Mouse (Mus musculus): ENCODE results near the gene Mis18bp1. TPM values are rescaled to one million over a fixed set of nuclear protein-coding genes. Genes with fewer than 3 reads are reported as not detected.
A peak's percentile ranks its signal among the peaks of the same experiment; 100 is the strongest.
"Not testable (repeated sequence)": the region's sequence is repeated elsewhere in the genome, so short reads cannot be mapped to it uniquely, and the experiment has no call there.

Gene Mis18bp1
- 33.0 and 36.1 TPM in 2 replicates for polyA plus RNA-seq (2015; fragmentation: Nextera tagmentation; extraction: Ambion mirVana)

DNA sequence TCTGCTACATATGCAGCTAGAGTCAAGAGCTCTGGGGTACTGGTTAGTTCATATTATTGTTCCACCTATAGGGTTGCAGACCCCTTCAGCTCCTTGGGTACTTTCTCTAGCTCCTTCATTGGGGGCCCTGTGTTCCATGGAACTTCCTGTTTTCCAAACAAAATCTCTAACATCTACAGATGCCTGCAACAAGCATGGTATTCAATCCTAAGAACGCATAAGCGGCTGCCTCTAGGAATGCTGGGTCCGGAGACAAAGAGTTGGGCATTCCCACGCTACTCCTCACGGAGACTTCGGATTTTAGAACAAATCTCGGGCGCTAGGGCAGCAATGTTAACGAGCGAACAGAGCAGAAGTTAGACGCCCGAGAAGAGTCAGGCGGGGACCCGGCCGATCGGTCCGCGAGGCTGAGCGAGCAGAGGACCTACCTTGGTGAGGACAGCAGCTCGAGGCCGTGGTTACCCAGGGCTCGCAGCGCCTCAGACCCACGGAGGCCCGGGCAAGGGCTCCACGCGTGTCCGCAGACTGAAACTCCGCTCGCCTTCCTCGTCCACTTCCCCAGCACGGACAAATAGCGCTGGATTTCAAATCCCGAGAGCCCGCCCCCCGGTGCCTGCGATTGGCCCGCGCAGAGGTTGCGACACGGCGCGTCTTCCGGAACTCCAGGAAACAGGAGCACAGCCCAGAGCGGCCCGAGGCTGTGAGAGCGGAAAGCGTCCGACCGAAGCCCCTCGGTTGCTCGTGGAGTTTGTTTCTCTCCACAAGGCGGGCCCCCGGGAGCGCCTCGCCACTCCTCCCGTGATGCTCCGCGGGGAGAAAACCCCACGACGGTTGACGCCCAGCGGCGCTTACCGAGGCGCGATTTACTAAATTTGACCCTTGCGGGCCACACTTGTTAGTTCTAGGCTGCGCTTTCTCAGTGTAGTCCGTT is at the start of gene Mis18bp1:
Mis18bp1 (minus strand) TSS at position 584 of the 931 bp plus-strand sequence.
- H3K36me3 ChIP-seq (ENCODE audit: control insufficient read depth, insufficient read depth) = no peaks in the 10 kb centered on the region
- H3K27me3 ChIP-seq (ENCODE audit: control insufficient read depth, insufficient read depth, low read depth, low read length) = no peaks in the 10 kb centered on the region
- H3K4me3 ChIP-seq (ENCODE audit: low read depth, low read length) = peak within 1 kb of the TSS; percentile 76
- peak within 1 kb of the TSS; percentile 80 for H3K9ac ChIP-seq (ENCODE audit: low read depth, low read length)
- H3K9me3 ChIP-seq (replicated peaks; ENCODE audit: control insufficient read depth, low read length) = no peaks in the 10 kb centered on the region
- ATAC-seq (ENCODE audit: low read depth) = peak; percentile 96
- peaks cover 16% of the 10 kb centered on the region for H3K4me1 ChIP-seq (ENCODE audit: control insufficient read depth, low read depth, low read length)
- WGBS (ENCODE audit: insufficient replicate concordance) = 0% methylated on average over 70 of the region's 70 CpGs
- H3K4me2 ChIP-seq (ENCODE audit: low read depth, low read length) = peak within 1 kb of the TSS; percentile 81
- H3K27ac ChIP-seq (ENCODE audit: low read length) = peak within 1 kb of the TSS; percentile 99

DNA sequence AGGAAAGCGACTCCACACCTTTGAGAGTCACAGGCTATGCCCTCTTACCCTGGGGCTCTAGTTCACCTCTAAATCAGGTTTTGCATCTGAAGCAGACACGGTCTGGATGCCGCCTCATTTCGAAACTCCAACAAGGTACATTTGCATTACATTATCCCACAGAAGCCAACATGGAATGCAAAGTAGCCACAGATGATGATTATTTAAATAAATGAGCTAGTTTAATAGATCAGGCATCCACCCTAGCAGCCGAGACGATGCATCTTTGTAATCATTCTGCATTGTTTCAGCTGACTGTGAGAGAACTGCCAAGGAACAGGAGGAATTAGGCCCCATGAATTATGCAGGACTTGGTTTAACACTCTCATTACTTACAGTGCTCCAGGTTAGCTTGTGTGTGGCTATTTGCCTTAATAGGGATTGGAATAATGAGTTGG is 44.0 kb upstream of the Mis18bp1 start:
- H3K9me3 ChIP-seq (replicated peaks; ENCODE audit: control insufficient read depth, low read length) = no peaks in the 10 kb centered on the region
- no peak overlapping the region for H3K9ac ChIP-seq (ENCODE audit: low read depth, low read length)
- no peaks in the 10 kb centered on the region for H3K36me3 ChIP-seq (ENCODE audit: control insufficient read depth, insufficient read depth)
- no peak for ATAC-seq (ENCODE audit: low read depth)
- no peak overlapping the region for H3K27ac ChIP-seq (ENCODE audit: low read length)
- WGBS (ENCODE audit: insufficient replicate concordance) = 71% methylated on average over 6 of the region's 6 CpGs
- no peaks in the 10 kb centered on the region for H3K4me1 ChIP-seq (ENCODE audit: control insufficient read depth, low read depth, low read length)
- H3K4me2 ChIP-seq (ENCODE audit: low read depth, low read length) = no peak overlapping the region
- H3K27me3 ChIP-seq (ENCODE audit: control insufficient read depth, insufficient read depth, low read depth, low read length) = no peaks in the 10 kb centered on the region
- H3K4me3 ChIP-seq (ENCODE audit: low read depth, low read length) = no peak overlapping the region

DNA sequence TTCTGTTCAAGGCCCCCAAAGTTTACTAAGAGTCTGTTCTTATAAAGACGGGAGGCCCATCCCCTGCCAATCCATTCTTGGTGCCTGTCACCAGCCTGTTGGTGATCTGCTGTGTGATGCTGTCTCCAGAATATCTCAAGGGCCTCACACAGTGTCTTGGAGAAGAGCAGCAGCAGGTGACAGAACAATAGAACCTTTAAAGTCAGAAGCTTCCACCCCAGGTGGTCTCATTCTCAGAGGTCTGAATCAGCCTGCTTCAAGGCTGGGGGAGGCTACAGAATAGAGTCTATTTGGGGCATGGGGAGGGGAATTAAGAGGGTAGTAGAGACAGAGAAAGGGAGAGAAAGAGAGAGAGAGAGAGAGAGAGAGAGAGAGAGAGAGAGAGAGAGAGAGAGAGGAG is 34.0 kb upstream of the Mis18bp1 start:
- Histone ChIP-seq H3K36me3 (ENCODE audit: control insufficient read depth, insufficient read depth) (no peaks in the 10 kb centered on the region), H3K9ac (ENCODE audit: low read depth, low read length) (no peak overlapping the region), H3K4me1 (ENCODE audit: control insufficient read depth, low read depth, low read length) (no peaks in the 10 kb centered on the region), H3K27ac (ENCODE audit: low read length) (no peak overlapping the region), H3K9me3 (replicated peaks; ENCODE audit: control insufficient read depth, low read length) (no peaks in the 10 kb centered on the region), H3K4me2 (ENCODE audit: low read depth, low read length) (no peak overlapping the region), H3K4me3 (ENCODE audit: low read depth, low read length) (no peak overlapping the region), H3K27me3 (ENCODE audit: control insufficient read depth, insufficient read depth, low read depth, low read length) (no peaks in the 10 kb centered on the region)
- no peak for ATAC-seq (ENCODE audit: low read depth)
- WGBS (ENCODE audit: insufficient replicate concordance) = 57% methylated on average over 1 of the region's 1 CpGs

DNA sequence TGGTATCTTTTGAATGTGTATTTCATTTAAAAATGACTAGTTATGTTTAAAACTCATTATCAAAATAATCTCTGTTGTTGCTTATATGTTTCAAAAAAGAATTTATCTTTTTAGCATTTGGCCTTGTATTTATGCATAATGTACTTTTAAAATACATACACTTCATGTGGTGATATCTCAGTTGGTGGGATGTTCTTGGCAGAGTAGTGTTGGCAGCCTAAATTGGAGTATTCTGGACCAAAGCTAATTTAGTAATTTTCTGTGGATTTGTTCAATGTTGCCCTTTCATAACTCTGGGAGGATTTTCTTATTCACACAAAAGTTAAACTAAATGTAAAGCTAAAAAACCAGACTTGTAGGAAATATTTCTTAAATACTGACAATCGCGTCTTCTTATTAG is 29.4 kb upstream of the Mis18bp1 start:
- Histone ChIP-seq H3K4me2 (ENCODE audit: low read depth, low read length) (no peak overlapping the region), H3K9me3 (replicated peaks; ENCODE audit: control insufficient read depth, low read length) (no peaks in the 10 kb centered on the region), H3K4me1 (ENCODE audit: control insufficient read depth, low read depth, low read length) (no peaks in the 10 kb centered on the region), H3K27me3 (ENCODE audit: control insufficient read depth, insufficient read depth, low read depth, low read length) (no peaks in the 10 kb centered on the region), H3K27ac (ENCODE audit: low read length) (no peak overlapping the region), H3K36me3 (ENCODE audit: control insufficient read depth, insufficient read depth) (no peaks in the 10 kb centered on the region), H3K4me3 (ENCODE audit: low read depth, low read length) (no peak overlapping the region), H3K9ac (ENCODE audit: low read depth, low read length) (no peak overlapping the region)
- WGBS (ENCODE audit: insufficient replicate concordance) = 88% methylated on average over 2 of the region's 2 CpGs
- ATAC-seq (ENCODE audit: low read depth) = no peak

DNA sequence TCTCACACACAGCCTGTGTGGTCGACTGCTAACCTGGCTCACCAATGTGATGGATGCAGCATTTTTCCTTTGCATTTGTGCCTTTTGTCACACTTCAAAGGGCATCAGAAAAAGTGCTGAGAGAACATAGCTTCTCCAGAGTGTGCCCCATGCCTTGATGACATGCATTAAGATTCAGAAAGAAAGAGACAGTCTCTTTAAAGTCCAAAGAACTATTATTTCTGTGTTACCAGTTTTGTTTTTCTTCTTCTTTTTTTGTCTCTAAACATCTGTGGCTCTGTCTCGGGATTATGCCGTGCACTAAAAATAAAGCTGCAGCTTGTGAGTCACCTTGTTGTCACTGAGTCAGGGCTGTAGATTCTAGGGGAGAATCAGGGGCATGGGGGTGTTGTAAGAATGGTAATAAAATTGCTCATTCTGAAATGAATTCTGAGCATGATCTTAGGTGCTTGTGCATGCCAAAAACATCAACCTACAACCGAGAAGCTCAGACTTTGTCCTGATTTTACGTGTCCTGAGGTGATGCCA is 21.7 kb upstream of the Mis18bp1 start:
- H3K27me3 ChIP-seq (ENCODE audit: control insufficient read depth, insufficient read depth, low read depth, low read length) = no peaks in the 10 kb centered on the region
- ATAC-seq (ENCODE audit: low read depth) = no peak
- H3K4me1 ChIP-seq (ENCODE audit: control insufficient read depth, low read depth, low read length) = no peaks in the 10 kb centered on the region
- H3K4me2 ChIP-seq (ENCODE audit: low read depth, low read length) = no peak overlapping the region
- H3K9me3 ChIP-seq (replicated peaks; ENCODE audit: control insufficient read depth, low read length) = no peaks in the 10 kb centered on the region
- no peak overlapping the region for H3K9ac ChIP-seq (ENCODE audit: low read depth, low read length)
- H3K36me3 ChIP-seq (ENCODE audit: control insufficient read depth, insufficient read depth) = no peaks in the 10 kb centered on the region
- no peak overlapping the region for H3K4me3 ChIP-seq (ENCODE audit: low read depth, low read length)
- WGBS (ENCODE audit: insufficient replicate concordance) = 52% methylated on average over 5 of the region's 5 CpGs
- no peak overlapping the region for H3K27ac ChIP-seq (ENCODE audit: low read length)

DNA sequence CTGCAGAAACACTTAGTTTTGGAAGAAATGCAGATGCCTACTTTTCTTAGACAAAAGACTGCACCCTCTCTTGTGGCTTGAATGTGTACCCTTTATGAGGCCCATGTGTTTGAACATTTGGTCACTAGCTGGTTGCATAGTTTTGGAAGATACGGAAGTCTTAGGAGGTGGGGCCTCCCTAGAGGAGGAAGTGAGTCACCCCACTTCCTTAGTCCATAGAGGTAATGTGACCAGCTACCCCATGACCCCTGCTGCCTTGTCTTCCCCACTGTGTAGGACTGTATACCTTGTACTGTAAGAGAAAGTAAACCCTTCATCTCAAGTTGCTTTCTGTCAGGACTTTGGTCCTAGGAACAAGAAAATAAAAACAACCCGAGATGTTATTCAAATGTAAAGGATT is 16.8 kb upstream of the Mis18bp1 start:
- H3K27me3 ChIP-seq (ENCODE audit: control insufficient read depth, insufficient read depth, low read depth, low read length) = no peaks in the 10 kb centered on the region
- no peaks in the 10 kb centered on the region for H3K9me3 ChIP-seq (replicated peaks; ENCODE audit: control insufficient read depth, low read length)
- no peak overlapping the region for H3K4me3 ChIP-seq (ENCODE audit: low read depth, low read length)
- WGBS (ENCODE audit: insufficient replicate concordance) = 50% methylated on average over 2 of the region's 2 CpGs
- no peaks in the 10 kb centered on the region for H3K36me3 ChIP-seq (ENCODE audit: control insufficient read depth, insufficient read depth)
- H3K27ac ChIP-seq (ENCODE audit: low read length) = no peak overlapping the region
- no peaks in the 10 kb centered on the region for H3K4me1 ChIP-seq (ENCODE audit: control insufficient read depth, low read depth, low read length)
- no peak overlapping the region for H3K9ac ChIP-seq (ENCODE audit: low read depth, low read length)
- no peak overlapping the region for H3K4me2 ChIP-seq (ENCODE audit: low read depth, low read length)
- ATAC-seq (ENCODE audit: low read depth) = no peak

DNA sequence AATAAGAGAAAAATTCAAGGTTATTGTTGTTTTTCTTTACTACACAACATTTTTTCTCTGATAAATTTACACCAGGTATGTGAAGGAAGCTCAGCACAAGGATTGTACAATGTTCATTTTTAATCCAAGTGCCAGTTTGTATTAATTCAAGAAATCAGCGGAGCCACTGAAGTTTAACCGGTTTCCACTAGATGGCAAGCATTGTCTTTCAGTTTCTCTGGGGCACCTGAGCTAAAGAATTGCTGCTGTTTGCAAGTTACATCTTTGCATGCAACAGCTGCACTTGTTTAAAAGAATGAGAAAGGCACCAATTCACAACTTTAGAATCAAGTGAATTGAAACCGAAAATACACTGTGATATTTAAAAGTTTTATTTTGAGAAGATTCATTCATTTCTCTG is 15.0 kb upstream of the Mis18bp1 start:
- Histone ChIP-seq H3K36me3 (ENCODE audit: control insufficient read depth, insufficient read depth) (no peaks in the 10 kb centered on the region), H3K27ac (ENCODE audit: low read length) (no peak overlapping the region), H3K9ac (ENCODE audit: low read depth, low read length) (no peak overlapping the region), H3K4me2 (ENCODE audit: low read depth, low read length) (no peak overlapping the region), H3K4me1 (ENCODE audit: control insufficient read depth, low read depth, low read length) (no peaks in the 10 kb centered on the region), H3K27me3 (ENCODE audit: control insufficient read depth, insufficient read depth, low read depth, low read length) (no peaks in the 10 kb centered on the region), H3K9me3 (replicated peaks; ENCODE audit: control insufficient read depth, low read length) (no peaks in the 10 kb centered on the region), H3K4me3 (ENCODE audit: low read depth, low read length) (no peak overlapping the region)
- no peak for ATAC-seq (ENCODE audit: low read depth)
- WGBS (ENCODE audit: insufficient replicate concordance) = 54% methylated on average over 3 of the region's 3 CpGs

DNA sequence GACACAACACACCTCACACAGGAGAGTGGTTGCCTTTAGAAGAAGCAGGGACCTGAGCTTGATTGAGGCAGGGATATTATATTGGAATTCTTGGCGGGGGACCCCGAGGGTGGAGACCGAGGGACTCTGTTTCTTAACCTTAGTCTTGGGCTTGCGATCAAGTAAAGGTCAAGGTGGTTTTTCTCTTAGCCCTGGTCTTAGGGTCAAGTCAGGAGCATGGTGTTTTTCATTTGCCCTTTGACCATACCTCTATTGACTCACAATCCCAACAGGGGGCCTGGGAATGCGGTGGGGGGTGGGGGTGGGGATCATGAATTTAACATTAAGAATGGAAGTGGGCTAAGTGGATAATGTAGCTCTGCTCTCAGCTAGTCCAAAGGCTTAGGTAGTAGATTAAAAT is 1.3 kb upstream of the Mis18bp1 start:
- no peak for ATAC-seq (ENCODE audit: low read depth)
- no peak overlapping the region for H3K9ac ChIP-seq (ENCODE audit: low read depth, low read length)
- H3K36me3 ChIP-seq (ENCODE audit: control insufficient read depth, insufficient read depth) = no peaks in the 10 kb centered on the region
- WGBS (ENCODE audit: insufficient replicate concordance) = 83% methylated on average over 5 of the region's 5 CpGs
- H3K4me2 ChIP-seq (ENCODE audit: low read depth, low read length) = peak overlapping the region; percentile 81
- no peaks in the 10 kb centered on the region for H3K9me3 ChIP-seq (replicated peaks; ENCODE audit: control insufficient read depth, low read length)
- no peaks in the 10 kb centered on the region for H3K27me3 ChIP-seq (ENCODE audit: control insufficient read depth, insufficient read depth, low read depth, low read length)
- H3K4me3 ChIP-seq (ENCODE audit: low read depth, low read length) = peak overlapping the region; percentile 76
- peaks cover 16% of the 10 kb centered on the region for H3K4me1 ChIP-seq (ENCODE audit: control insufficient read depth, low read depth, low read length)
- H3K27ac ChIP-seq (ENCODE audit: low read length) = peak overlapping the region; percentile 99

DNA sequence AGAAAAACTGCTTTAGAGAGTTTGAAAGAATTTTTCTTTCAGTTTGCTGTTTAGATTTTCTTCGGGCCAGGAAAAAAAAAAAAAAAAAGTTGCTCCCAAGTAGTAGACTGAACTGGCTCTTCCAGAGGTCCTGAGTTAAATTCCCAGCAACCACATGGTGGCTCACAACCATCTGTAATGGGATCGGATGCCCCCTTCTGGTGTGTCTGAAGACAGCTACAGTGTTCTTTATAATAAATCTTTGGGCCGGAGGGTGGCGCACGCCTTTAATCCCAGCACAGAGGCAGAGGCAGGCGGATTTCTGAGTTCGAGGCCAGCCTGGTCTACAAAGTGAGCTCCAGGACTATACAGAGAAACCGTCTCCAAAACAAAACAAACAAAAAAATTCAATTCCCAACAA is 555 bp upstream of the Mis18bp1 start:
- H3K27me3 ChIP-seq (ENCODE audit: control insufficient read depth, insufficient read depth, low read depth, low read length); H3K9me3 ChIP-seq (replicated peaks; ENCODE audit: control insufficient read depth, low read length); H3K36me3 ChIP-seq (ENCODE audit: control insufficient read depth, insufficient read depth): not testable (repeated sequence)
- peak overlapping the region; percentile 76 for H3K4me3 ChIP-seq (ENCODE audit: low read depth, low read length)
- H3K4me1 ChIP-seq (ENCODE audit: control insufficient read depth, low read depth, low read length) = peaks cover 16% of the 10 kb centered on the region
- peak overlapping the region; percentile 80 for H3K9ac ChIP-seq (ENCODE audit: low read depth, low read length)
- H3K4me2 ChIP-seq (ENCODE audit: low read depth, low read length) = peak overlapping the region; percentile 81
- peak overlapping the region; percentile 99 for H3K27ac ChIP-seq (ENCODE audit: low read length)
- WGBS (ENCODE audit: insufficient replicate concordance) = 17% methylated on average over 8 of the region's 8 CpGs
- ATAC-seq (ENCODE audit: low read depth) = peak; percentile 37

Data from liver, embryonic 16.5 days (tissue).